Mouse (Mus musculus) frontal cortex, adult 2 months (tissue): ENCODE data around the gene Btbd1. TPM values are rescaled to one million over a fixed set of nuclear protein-coding genes. Genes with fewer than 3 reads are reported as not detected.
A peak's percentile ranks its signal among the peaks of the same experiment; 100 is the strongest.

Source experiments
- DNase-seq, 2 experiments: peaks; one replicate each; pipeline ENCODE4 v3.0.0; 2022; ENCODE audit warnings: low spot score in 1 of 2; ENCODE audit errors: extremely low spot score in 1 of 2
- polyA plus RNA-seq: library from polyadenylated mRNA; depleted of rRNA; stranded (reverse); fragments of >200 nt; gene quantifications from 2 replicates; pipeline ENCODE4 v1.2.3, GENCODE M21; 2012; rRNA removed

The Btbd1 gene
- 148 and 162 TPM in 2 replicates for polyA plus RNA-seq

- DNase-seq: peak; percentile 38 to 82
Observed at GRCm38 (mm10) chr7:81829379-81829894, at the start of gene Btbd1. Btbd1 (minus strand) TSS chr7:81829431.

- peak in 1 of 2 experiments; percentile 53 for DNase-seq
Observed at GRCm38 (mm10) chr7:81875372-81875771, 46.1 kb upstream of the Btbd1 start.

- no peak for DNase-seq
Observed at GRCm38 (mm10) chr7:81874636-81875035, 45.4 kb upstream of the Btbd1 start.

- no peak for DNase-seq
Observed at GRCm38 (mm10) chr7:81873807-81874206, 44.6 kb upstream of the Btbd1 start.

GRCm38 (mm10) chr7:81872493-81873013, 43.3 kb upstream of the Btbd1 start:
- no peak for DNase-seq

- peak in 1 of 2 experiments; percentile 75 for DNase-seq
Observed at GRCm38 (mm10) chr7:81868158-81868557, 38.9 kb upstream of the Btbd1 start.

- DNase-seq: no peak
Observed at GRCm38 (mm10) chr7:81867231-81867930, 38.1 kb upstream of the Btbd1 start.

GRCm38 (mm10) chr7:81865937-81866336, 36.7 kb upstream of the Btbd1 start:
- no peak for DNase-seq

- DNase-seq: no peak
Observed at GRCm38 (mm10) chr7:81864552-81864951, 35.3 kb upstream of the Btbd1 start.

- DNase-seq: no peak
Observed at GRCm38 (mm10) chr7:81862587-81863583, 33.7 kb upstream of the Btbd1 start.

GRCm38 (mm10) chr7:81861921-81862320, 32.7 kb upstream of the Btbd1 start:
- DNase-seq: no peak

GRCm38 (mm10) chr7:81861461-81861860, 32.2 kb upstream of the Btbd1 start:
- no peak for DNase-seq

- no peak for DNase-seq
Observed at GRCm38 (mm10) chr7:81860996-81861395, 31.8 kb upstream of the Btbd1 start.

- DNase-seq: no peak
Observed at GRCm38 (mm10) chr7:81860071-81860470, 30.8 kb upstream of the Btbd1 start.

GRCm38 (mm10) chr7:81858968-81859721, 29.9 kb upstream of the Btbd1 start, which contains the start of gene Tm6sf1:
Tm6sf1 (plus strand) TSS chr7:81859001.
- DNase-seq: no peak

- DNase-seq: no peak
Observed at GRCm38 (mm10) chr7:81858236-81858635, 29.0 kb upstream of the Btbd1 start.

GRCm38 (mm10) chr7:81856221-81856620, 27.0 kb upstream of the Btbd1 start:
- DNase-seq: no peak

GRCm38 (mm10) chr7:81855694-81856093, 26.5 kb upstream of the Btbd1 start, which contains the start of gene Gm10160:
Gm10160 (minus strand) TSS chr7:81855794.
- no peak for DNase-seq

- DNase-seq: no peak
Observed at GRCm38 (mm10) chr7:81854568-81855307, 25.5 kb upstream of the Btbd1 start.
